Mouse (Mus musculus): Measurements from ENCODE around the gene Tmem217.

- no peak for TF ChIP-seq EP300 (IDR thresholded peaks at IDR 0.05; ENCODE audit: low read depth)
- no peak for TF ChIP-seq CTCF (IDR thresholded peaks at IDR 0.05; ENCODE audit: low read depth)
These were observed 43.9 kb upstream of the Tmem217 start for GRCm38 (mm10) chr17:29595891-29596770.
